Mouse (Mus musculus) liver, embryonic 14.5 days (tissue): ENCODE measurements around the gene Hps5. TPM values are rescaled to one million over a fixed set of nuclear protein-coding genes. Genes with fewer than 3 reads are reported as not detected.

Experiments
- ATAC-seq: fragments of 200-750 bp; cut with Nextera tagmentation; 2 replicates; pipeline ENCODE4 v1.8.0; 2017; ENCODE audit warnings: moderate number of reproducible peaks, mild to moderate bottlenecking, moderate library complexity; ENCODE audit not compliant: insufficient read depth
- DNase-seq, 3 experiments: peaks; one replicate each; pipeline ENCODE4 v3.0.0-alpha.2; 2012 to 2013; ENCODE audit warnings: low read depth in 3 of 3, low spot score in 3 of 3
- H3K27ac ChIP-seq: fragments of 300-500 bp; sonication (generic); 2 replicates; pipeline ENCODE4 v1.5.1; 2014; ENCODE audit warnings: moderate library complexity, mild to moderate bottlenecking, control low read depth, inconsistent platforms
- H3K27me3 ChIP-seq: fragments of 300-500 bp; sonication (generic); 2 replicates; pipeline ENCODE4 v1.6.1; 2014; ENCODE audit warnings: mild to moderate bottlenecking, low read length, moderate library complexity; ENCODE audit not compliant: control insufficient read depth, insufficient read depth
- H3K36me3 ChIP-seq: fragments of 300-500 bp; sonication (generic); replicated peaks from 2 replicates; pipeline ENCODE4 v1.6.1; 2014; ENCODE audit warnings: low read depth; ENCODE audit not compliant: control insufficient read depth, insufficient read depth
- H3K4me1 ChIP-seq, 2 experiments: fragments of 200-500 bp in 1 of 2; fragments of 300-500 bp in 1 of 2; sonication (generic) in 1 of 2; replicated peaks; 2 replicates each; pipeline ENCODE4 v1.6.1; 2012 to 2014; ENCODE audit warnings: antibody characterized with exemption in 1 of 2, inconsistent platforms in 1 of 2, low read length in 1 of 2; ENCODE audit not compliant: control insufficient read depth in 2 of 2, insufficient read depth in 2 of 2
- H3K4me2 ChIP-seq: fragments of 300-500 bp; sonication (generic); 2 replicates; pipeline ENCODE4 v1.6.1; 2014; ENCODE audit warnings: low read depth, mild to moderate bottlenecking, control low read depth, moderate library complexity
- H3K4me3 ChIP-seq, 2 experiments: fragments of 200-500 bp in 1 of 2; fragments of 300-500 bp in 1 of 2; sonication (generic) in 1 of 2; 2 replicates each; pipeline ENCODE4 v1.5.1; 2012 to 2014; ENCODE audit warnings: low read depth in 2 of 2, low read length in 2 of 2, mild to moderate bottlenecking in 2 of 2, control low read depth in 1 of 2, inconsistent platforms in 1 of 2, moderate library complexity in 1 of 2; ENCODE audit not compliant: insufficient read depth in 1 of 2
- H3K9ac ChIP-seq: fragments of 300-500 bp; sonication (generic); replicated peaks from 2 replicates; pipeline ENCODE4 v1.6.1; 2014; ENCODE audit warnings: mild to moderate bottlenecking, control low read depth, moderate library complexity
- H3K9me3 ChIP-seq: fragments of 300-500 bp; sonication (generic); 2 replicates; pipeline ENCODE4 v1.6.1; 2016; ENCODE audit warnings: low read length, mixed read lengths; ENCODE audit not compliant: control insufficient read depth
- CTCF ChIP-seq: IDR thresholded peaks from 2 replicates; pipeline ENCODE4 v1.5.1; 2016; ENCODE audit warnings: antibody characterized with exemption, low read depth, control low read depth
- EP300 ChIP-seq: IDR thresholded peaks from 2 replicates; pipeline ENCODE4 v1.6.1; 2016; ENCODE audit warnings: antibody characterized with exemption, low read depth
- WGBS: fragments of 180-500 bp; shearing (Covaris S2); extraction: QIAGEN DNeasy Blood & Tissue Kit; methylation state at CpG from one replicate; pipeline ENCODE4 v1.1.7; 2014; ENCODE audit not compliant: insufficient replicate concordance; 5-methylcytosine and 5-hydroxymethylcytosine counted together
- polyA plus RNA-seq, 2 experiments: library from polyadenylated mRNA; depleted of rRNA in 1 of 2; stranded (reverse) in 1 of 2; unstranded in 1 of 2; fragments of >200 nt; fragmentation: Nextera tagmentation in 1 of 2; extraction: Ambion mirVana in 1 of 2; gene quantifications; 2 replicates each; pipeline versions ENCODE4 v1.2.1 to v1.2.3; 2012 to 2014

Hps5 gene
- polyA plus RNA-seq, 2 experiments: 4.1 to 6.3 TPM

GRCm38 (mm10) chr7:46723849-46724248 is 72.0 kb downstream of the Hps5 start:
- H3K9ac ChIP-seq: no peak overlapping the region
- H3K9me3 ChIP-seq: no peaks in the 10 kb centered on the region
- WGBS: 66% methylated on average over 3 of the region's 3 CpGs
- no peak overlapping the region for H3K4me3 ChIP-seq
- H3K4me2 ChIP-seq: no peak overlapping the region
- H3K27me3 ChIP-seq: no peaks in the 10 kb centered on the region
- DNase-seq: no peak
- TF ChIP-seq CTCF (no peak), EP300 (no peak)
- peak; percentile 29; the same call in 1 of the 2 replicates for ATAC-seq
- no peak overlapping the region for H3K27ac ChIP-seq
- no peaks in the 10 kb centered on the region for H3K36me3 ChIP-seq
- H3K4me1 ChIP-seq: peaks cover 0 to 14% of the 10 kb centered on the region in 2 experiments; a peak in 2 of 4 replicates

GRCm38 (mm10) chr7:46723354-46723753 is 72.5 kb downstream of the Hps5 start:
- Histone ChIP-seq H3K36me3 (no peaks in the 10 kb centered on the region), H3K27me3 (no peaks in the 10 kb centered on the region), H3K27ac (no peak overlapping the region), H3K9me3 (no peaks in the 10 kb centered on the region), H3K4me1 (peaks cover 0 to 14% of the 10 kb centered on the region in 2 experiments; a peak in 2 of 4 replicates), H3K4me2 (no peak overlapping the region), H3K4me3 (no peak overlapping the region), H3K9ac (no peak overlapping the region)
- no peak for TF ChIP-seq EP300
- no peak for ATAC-seq
- WGBS: 79% methylated on average over 6 of the region's 6 CpGs
- DNase-seq: no peak

GRCm38 (mm10) chr7:46720460-46720859 is 75.4 kb downstream of the Hps5 start:
- ATAC-seq (no peak), DNase-seq (no peak)
- TF ChIP-seq EP300 (no peak), CTCF (no peak)
- H3K27ac ChIP-seq: no peak overlapping the region
- no peaks in the 10 kb centered on the region for H3K36me3 ChIP-seq
- no peaks in the 10 kb centered on the region for H3K27me3 ChIP-seq
- H3K4me3 ChIP-seq: no peak overlapping the region
- no peak overlapping the region for H3K4me2 ChIP-seq
- no peaks in the 10 kb centered on the region for H3K9me3 ChIP-seq
- WGBS: 47% methylated on average over 9 of the region's 9 CpGs
- H3K9ac ChIP-seq: no peak overlapping the region
- H3K4me1 ChIP-seq: peaks cover 0 to 14% of the 10 kb centered on the region in 2 experiments; a peak in 2 of 4 replicates

- Histone ChIP-seq H3K4me1 (peaks cover 0 to 14% of the 10 kb centered on the region in 2 experiments; a peak in 2 of 4 replicates), H3K9me3 (no peaks in the 10 kb centered on the region), H3K27ac (no peak overlapping the region), H3K9ac (no peak overlapping the region), H3K4me3 (no peak overlapping the region), H3K36me3 (no peaks in the 10 kb centered on the region), H3K4me2 (no peak overlapping the region), H3K27me3 (no peaks in the 10 kb centered on the region)
- TF ChIP-seq EP300 (no peak), CTCF (no peak)
- WGBS: 53% methylated on average over 7 of the region's 7 CpGs
- ATAC-seq (peak; percentile 80), DNase-seq (peak in 2 of 3 experiments; percentile 36 to 44)
Measured at GRCm38 (mm10) chr7:46719526-46719925, 76.3 kb downstream of the Hps5 start.

- H3K4me3 ChIP-seq: no peak overlapping the region
- no peak for DNase-seq
- no peaks in the 10 kb centered on the region for H3K27me3 ChIP-seq
- no peak for TF ChIP-seq CTCF
- no peak for TF ChIP-seq EP300
- no peaks in the 10 kb centered on the region for H3K9me3 ChIP-seq
- peaks cover 0 to 12% of the 10 kb centered on the region in 2 experiments; a peak in 2 of 4 replicates for H3K4me1 ChIP-seq
- no peaks in the 10 kb centered on the region for H3K36me3 ChIP-seq
- WGBS: 44% methylated on average over 7 of the region's 7 CpGs
- 0 out of 2 replicates have a peak, but pooled peaks have one; percentile 29 for ATAC-seq
- H3K27ac ChIP-seq: no peak overlapping the region
- no peak overlapping the region for H3K4me2 ChIP-seq
- H3K9ac ChIP-seq: no peak overlapping the region
Measured at GRCm38 (mm10) chr7:46718591-46719270, 77.1 kb downstream of the Hps5 start.
